Mouse (Mus musculus) T-helper 17 cell (primary cell): ENCODE measurements around the gene Cradd.

Source experiments
- in situ Hi-C, 2 experiments: fragments of 300-600 bp; cut with MboI, MseI; formaldehyde crosslinking; loops; 1 replicate in 1 of 2; 2 replicates in 1 of 2; pipeline ENCODE4 v1.15.1; 2025; ENCODE audit warnings: high pct_unique_total_duplicates in 2 of 2

Gene Cradd

GRCm38 (mm10) chr10:95334826-95335225 lies 10.9 kb upstream of the Cradd start:
- in situ Hi-C loops = no loop called here

DNA sequence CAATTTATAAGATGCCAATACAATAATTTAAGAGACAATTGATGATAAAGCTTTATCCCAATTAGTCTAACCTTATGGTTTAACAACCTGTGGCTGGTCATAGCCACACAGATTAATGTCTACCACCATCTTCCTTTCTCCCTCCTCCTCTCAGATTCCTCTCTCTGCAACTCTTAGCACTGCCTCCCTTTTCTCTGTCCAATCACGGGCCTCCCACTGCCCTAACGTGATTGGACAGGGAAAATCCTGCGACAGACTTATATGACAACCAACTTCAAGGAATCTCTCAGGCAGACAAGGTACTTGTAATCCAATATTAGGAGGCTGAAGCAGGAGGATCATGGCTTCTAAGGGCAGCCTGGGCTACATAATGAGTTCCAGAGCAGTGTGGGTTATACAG lies 8.7 kb upstream of the Cradd start:
- in situ Hi-C loops = no loop called here

GRCm38 (mm10) chr10:95330375-95331363 lies 6.7 kb upstream of the Cradd start:
- in situ Hi-C loops = no loop called here

DNA sequence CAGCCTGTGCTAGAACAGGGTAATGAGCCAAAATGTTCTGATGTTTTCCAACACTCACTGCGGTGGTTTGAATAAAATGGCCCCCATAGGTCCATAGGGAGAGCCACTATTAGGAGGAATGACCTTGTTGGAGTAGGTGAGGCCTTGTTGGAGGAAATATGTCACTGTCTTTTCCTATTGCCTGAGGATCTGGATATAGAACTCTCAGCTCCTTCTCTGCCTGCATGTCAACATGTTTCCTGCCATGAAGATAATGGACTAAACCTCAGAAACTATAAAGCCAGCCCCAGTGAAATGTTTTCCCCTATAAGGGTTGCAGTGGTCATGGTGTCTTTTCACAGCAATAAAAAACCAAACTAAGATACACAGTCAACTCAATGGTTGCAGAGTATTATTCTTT lies 6.0 kb upstream of the Cradd start:
- in situ Hi-C loops = no loop called here

DNA sequence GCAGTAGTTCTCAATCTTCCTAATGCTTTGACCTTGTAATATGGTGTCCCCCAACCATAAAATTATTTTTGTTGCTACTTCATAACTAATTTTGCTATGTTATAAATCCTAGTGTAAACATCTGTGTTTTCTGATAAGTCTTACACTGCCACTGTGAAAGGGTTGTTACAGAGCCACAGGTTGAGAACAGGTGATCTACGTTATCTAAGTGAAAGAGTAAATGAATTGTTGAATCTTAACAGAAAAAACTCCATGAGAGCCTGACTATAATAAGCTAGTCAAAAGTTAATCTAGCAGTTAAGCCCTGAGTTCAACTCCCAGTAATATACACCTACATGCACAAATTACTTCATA lies 322 bp upstream of the Cradd start:
- in situ Hi-C loops = loop anchor here (5.0 kb wide), 1 partner anchor 93 kb away; the partner anchor contains the start of gene Socs2 (in 2 of the 2)

GRCm38 (mm10) chr10:95322076-95323070 lies 1.6 kb downstream of the Cradd start:
- in situ Hi-C loops = loop anchor here (5.0 kb wide), 1 partner anchor 95 kb away; the partner anchor contains the start of gene Socs2 (in 2 of the 2)

DNA sequence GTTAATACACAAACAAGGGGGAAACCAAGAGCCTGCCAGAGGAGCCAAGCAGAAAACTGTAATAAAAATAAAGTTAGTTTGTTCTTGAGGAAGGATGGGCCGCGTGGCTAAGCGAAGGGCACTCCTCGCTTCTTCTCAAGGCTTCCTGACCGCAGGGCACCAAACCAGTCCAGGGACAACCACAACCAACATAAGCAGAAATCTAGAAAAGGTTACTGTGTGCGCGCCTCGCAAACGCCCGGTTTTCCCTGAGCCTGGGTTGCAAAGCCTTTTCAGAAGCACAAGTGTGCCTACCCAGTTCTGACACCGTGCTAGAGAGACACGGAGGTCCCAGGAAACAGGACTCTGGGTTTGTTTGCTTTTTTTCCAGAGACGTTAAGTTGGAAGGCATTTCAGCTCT lies 4.9 kb downstream of the Cradd start:
- in situ Hi-C loops = loop anchor here in 1 of 2 experiments (10.0 kb wide), 1 partner anchor 1804 kb away; no protein-coding TSS in a partner anchor

- in situ Hi-C loops = loop anchor here in 1 of 2 experiments (10.0 kb wide), 1 partner anchor 1804 kb away; no protein-coding TSS in a partner anchor
These were observed 5.6 kb downstream of the Cradd start for GRCm38 (mm10) chr10:95318392-95318708.

- in situ Hi-C loops = loop anchor here in 1 of 2 experiments (10.0 kb wide), 1 partner anchor 1803 kb away; no protein-coding TSS in a partner anchor
These were observed 6.1 kb downstream of the Cradd start for GRCm38 (mm10) chr10:95317581-95318391.

DNA sequence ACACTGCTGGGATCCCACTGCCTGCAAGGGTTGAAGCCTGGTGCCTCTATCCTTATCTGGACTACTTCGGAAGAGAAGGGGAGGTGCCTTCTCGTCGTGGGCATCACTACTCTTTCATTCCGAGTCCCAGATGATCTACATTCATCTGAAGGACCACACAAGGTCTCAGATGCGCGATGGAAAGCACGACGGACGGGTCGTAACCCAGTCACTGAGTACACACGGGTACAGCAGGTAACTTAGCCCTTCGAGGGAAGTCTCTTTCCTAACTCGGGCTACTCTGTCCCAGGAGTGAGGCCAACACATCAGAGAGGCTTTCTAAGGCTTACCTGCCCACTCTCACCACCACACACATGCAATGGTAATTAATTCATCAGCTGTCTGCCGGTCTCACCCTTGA lies 6.8 kb downstream of the Cradd start:
- in situ Hi-C loops = loop anchor here in 1 of 2 experiments (10.0 kb wide), 1 partner anchor 1802 kb away; no protein-coding TSS in a partner anchor

- in situ Hi-C loops = loop anchor here in 1 of 2 experiments (10.0 kb wide), 1 partner anchor 1802 kb away; no protein-coding TSS in a partner anchor
These were observed 7.3 kb downstream of the Cradd start for GRCm38 (mm10) chr10:95316675-95317074.

- in situ Hi-C loops = loop anchor here in 1 of 2 experiments (10.0 kb wide), 1 partner anchor 1801 kb away; no protein-coding TSS in a partner anchor
These were observed 8.0 kb downstream of the Cradd start for GRCm38 (mm10) chr10:95315801-95316474.

DNA sequence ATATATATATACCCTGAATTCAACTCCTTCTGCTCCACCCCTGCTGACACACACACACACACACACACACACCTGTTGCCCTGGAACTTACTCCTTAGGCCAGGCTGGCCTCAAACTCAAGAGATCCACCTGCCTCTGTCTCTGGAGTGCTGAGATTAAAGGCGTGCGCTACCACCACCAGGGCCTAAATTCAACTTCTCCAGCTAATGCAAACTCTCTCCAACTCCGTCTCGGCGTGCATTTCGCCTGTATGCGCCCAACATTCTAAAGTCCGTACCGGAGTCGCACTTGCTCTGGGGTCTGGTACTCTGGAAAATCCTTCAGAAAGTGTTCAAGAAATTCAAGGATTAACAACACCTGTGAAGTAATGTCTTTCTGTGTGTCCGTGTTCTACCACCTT lies 8.6 kb downstream of the Cradd start:
- in situ Hi-C loops = loop anchor here in 1 of 2 experiments (10.0 kb wide), 1 partner anchor 1801 kb away; no protein-coding TSS in a partner anchor

GRCm38 (mm10) chr10:95314019-95314418 lies 9.9 kb downstream of the Cradd start:
- in situ Hi-C loops = loop anchor here in 1 of 2 experiments (10.0 kb wide), 1 partner anchor 1799 kb away; no protein-coding TSS in a partner anchor

DNA sequence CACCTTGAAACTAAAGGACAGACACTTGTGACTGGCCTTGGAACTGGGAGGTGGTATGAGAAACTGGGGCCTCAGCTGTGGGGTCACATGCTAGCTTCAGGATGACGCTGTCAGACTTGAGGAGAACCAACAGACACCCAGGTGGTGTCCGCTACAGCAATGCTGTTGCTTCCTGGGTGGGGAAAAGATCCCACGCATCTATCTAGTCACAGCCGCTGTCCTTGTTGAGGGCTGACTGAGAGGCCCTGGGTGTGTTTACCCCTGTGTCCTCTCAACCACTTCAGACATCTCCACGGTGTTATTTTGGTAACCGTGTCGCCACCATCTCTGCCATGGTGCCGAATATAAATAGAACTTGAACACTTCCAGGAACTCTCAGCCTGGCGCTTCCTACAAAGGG lies 10.4 kb downstream of the Cradd start:
- in situ Hi-C loops = loop anchor here in 1 of 2 experiments (10.0 kb wide), 1 partner anchor 1799 kb away; no protein-coding TSS in a partner anchor

GRCm38 (mm10) chr10:95310688-95311441 lies 13.1 kb downstream of the Cradd start:
- in situ Hi-C loops = loop anchor here in 1 of 2 experiments (10.0 kb wide), 1 partner anchor 1796 kb away; no protein-coding TSS in a partner anchor

- in situ Hi-C loops = loop anchor here in 1 of 2 experiments (10.0 kb wide), 1 partner anchor 1795 kb away; no protein-coding TSS in a partner anchor
These were observed 14.3 kb downstream of the Cradd start for GRCm38 (mm10) chr10:95309412-95310322.

DNA sequence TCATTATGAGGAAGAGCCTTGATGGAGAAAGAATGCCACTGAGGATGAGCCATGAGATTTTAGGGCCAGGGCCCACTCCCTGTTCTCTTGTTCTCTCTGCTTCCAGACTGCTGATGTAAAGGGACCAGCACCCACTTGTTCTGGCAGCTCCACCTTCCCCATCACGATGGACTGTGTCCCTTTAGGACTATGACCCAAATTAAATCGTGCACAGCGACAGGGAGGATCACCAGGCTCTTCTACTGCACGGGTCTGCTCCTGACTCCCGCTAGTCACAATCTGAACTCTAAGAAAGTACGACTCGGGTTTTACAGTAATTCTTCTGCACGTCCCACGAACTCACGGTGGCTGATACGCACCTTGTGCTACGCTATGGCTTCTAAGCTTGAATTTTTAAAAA lies 14.9 kb downstream of the Cradd start:
- in situ Hi-C loops = no loop called here
